In the genomic region with DNA sequence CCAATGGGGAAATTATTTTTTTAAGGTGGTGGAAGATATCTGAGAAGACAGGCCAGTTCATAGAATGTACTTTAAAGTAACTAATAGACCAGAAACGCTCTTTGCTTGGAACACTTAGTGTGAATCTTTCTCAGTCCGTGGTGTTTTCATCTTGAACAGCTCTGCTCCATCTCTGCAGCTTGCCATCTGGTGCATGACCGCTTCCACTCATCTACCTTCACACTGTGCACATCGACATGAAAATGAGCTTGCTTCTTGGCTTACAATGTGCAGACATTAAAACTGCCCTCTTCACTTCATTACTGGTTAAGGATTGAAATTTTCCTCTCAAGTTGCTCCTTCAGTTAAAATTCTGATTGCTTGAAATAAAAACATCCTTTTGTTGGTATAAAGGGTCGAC, we compare ENCODE assay signal across 15 mouse cellular contexts.
"Had no signal": no experiment of that assay in that cellular context is flagged by ENCODE, and none has a peak within 500 bp of the region (broad histone marks: within the 10 kb centered on the region; RNA-seq: fewer than 3 reads in every experiment).

No protein-coding gene starts in this region.

- H3K4me3 ChIP-seq: midbrain, embryonic 10.5 days; midbrain, embryonic 12.5 days; myocyte; neural tube, embryonic 13.5 days; neural tube, embryonic 15.5 days; stomach, embryonic 15.5 days had no signal

- DNase-seq: lung, adult 18-20 months; lung, embryonic 14.5 days; lung, postnatal 10 days; lung, postnatal 4 days; midbrain, embryonic 14.5 days; thymus, adult 2 months; thymus, postnatal 25 days; thymus, postnatal 4 days had no signal

- H3K27ac ChIP-seq: midbrain, embryonic 10.5 days; midbrain, embryonic 12.5 days; neural tube, embryonic 13.5 days; neural tube, embryonic 15.5 days; stomach, embryonic 15.5 days; stomach, postnatal 0 days had no signal
